Mouse (Mus musculus): ENCODE measurements at regions not wholly inside any gene's neighbourhood (a gene's known extent, or its start where the extent isn't known, plus 50 kb on each side); places are given as distances from the start of the nearest gene placed in this dataset.

DNA sequence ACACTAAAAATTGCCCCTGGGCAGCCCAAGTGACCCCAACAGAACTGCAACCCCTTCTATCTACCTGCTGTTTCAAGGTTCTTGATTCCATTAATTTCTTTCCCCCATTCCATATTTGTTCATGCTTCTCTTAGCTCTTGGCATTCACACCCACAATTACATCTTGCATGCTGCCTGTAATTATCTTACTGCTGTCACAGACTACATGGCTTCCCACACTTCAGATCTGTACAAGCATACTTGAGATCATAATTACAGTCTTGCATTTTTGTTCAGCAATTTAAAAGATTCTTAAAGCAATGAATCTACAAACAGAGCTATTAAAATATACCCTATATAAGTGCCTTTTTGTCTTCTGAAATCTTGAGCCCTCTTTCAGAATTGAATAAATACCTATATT lies 352.4 kb downstream of the Arl4a start:
- no peak for TF ChIP-seq CTCF (conservative IDR thresholded peaks at IDR 0.05; ENCODE audit: insufficient read depth, insufficient read length, low read depth, low read length)
- no peak for TF ChIP-seq POLR2A (IDR thresholded peaks at IDR 0.05; ENCODE audit: low read depth, low read length)
